Mouse (Mus musculus): ENCODE data around the gene Nudt9.

DNA sequence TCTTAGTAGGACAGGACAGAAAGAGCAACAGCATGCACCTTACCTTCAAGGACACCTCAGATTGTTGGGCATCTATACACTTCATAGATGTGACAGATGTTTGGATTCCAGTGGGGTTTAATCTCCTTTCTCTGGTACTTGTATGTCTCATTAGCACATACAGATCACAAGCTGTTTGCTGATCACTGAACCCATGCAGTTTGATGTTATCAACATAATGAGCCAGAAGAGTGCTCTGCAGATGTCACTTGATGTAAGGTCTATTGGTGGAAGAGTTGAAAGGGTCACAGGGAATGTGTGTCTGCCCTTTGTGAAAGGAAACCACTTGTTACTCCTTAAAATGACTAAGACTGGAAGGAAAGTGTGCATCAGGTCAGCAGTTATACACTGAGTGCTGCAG lies 11.0 kb upstream of the Nudt9 start:
- TF ChIP-seq CTCF (IDR thresholded peaks at IDR 0.05; ENCODE audit: low read depth) (no peak), EP300 (IDR thresholded peaks at IDR 0.05; ENCODE audit: low read depth) (no peak)
